Mouse (Mus musculus) myocyte (in vitro differentiated cells): ENCODE data around the gene Stxbp2.

ENCODE experiments used
- MAX ChIP-seq: IDR thresholded peaks from one replicate; pipeline ENCODE4 v1.6.1; 2011; ENCODE audit warnings: low read depth, mild to moderate bottlenecking, control low read depth
- POLR2A ChIP-seq: IDR thresholded peaks from one replicate; pipeline ENCODE4 v1.6.1; 2011; ENCODE audit warnings: low read depth, mild to moderate bottlenecking, control low read depth, moderate library complexity; ENCODE audit not compliant: insufficient read length
- POLR2AphosphoS2 ChIP-seq: IDR thresholded peaks from one replicate; pipeline ENCODE4 v1.6.1; 2011; ENCODE audit warnings: low read depth, control low read depth; ENCODE audit not compliant: insufficient read length
- SRF ChIP-seq: IDR thresholded peaks from one replicate; pipeline ENCODE4 v1.6.1; 2011; ENCODE audit warnings: low read depth; ENCODE audit not compliant: control insufficient read depth, insufficient read length
- TCF12 ChIP-seq: IDR thresholded peaks from one replicate; pipeline ENCODE4 v1.6.1; 2011; ENCODE audit warnings: mild to moderate bottlenecking, control low read depth; ENCODE audit not compliant: poor library complexity, insufficient read depth, severe bottlenecking
- USF1 ChIP-seq: IDR thresholded peaks from one replicate; pipeline ENCODE4 v1.6.1; 2011; ENCODE audit warnings: low read depth, mild to moderate bottlenecking, control low read depth, moderate library complexity

DNA sequence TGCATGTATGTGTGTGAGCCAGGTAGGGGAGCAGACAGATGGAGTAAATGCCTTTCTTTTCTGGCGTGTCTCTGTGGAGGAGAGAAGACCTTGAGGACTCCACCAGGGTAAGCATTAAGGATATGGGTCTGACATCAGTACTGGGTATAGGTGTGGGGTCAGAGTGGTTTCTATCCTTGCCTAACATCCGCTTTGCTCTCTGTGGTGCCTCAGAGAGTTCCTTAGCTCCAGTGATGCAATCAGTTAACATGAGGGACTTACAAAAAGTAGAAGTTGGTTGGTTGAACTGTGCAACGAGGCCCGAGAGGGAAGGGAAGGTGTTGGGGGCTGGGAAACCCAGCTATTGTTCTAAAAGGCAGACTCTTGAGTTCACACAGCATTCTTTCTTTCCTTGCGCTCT is 33.6 kb downstream of the Stxbp2 start:
- TF ChIP-seq USF1 (no peak), POLR2A (no peak), TCF12 (no peak), MAX (no peak), SRF (no peak), POLR2AphosphoS2 (no peak)
